Mouse (Mus musculus): Measurements from ENCODE around the gene Gm42906. TPM values are rescaled to one million over a fixed set of nuclear protein-coding genes. Genes with fewer than 3 reads are reported as not detected.

Gene Gm42906
- polyA plus RNA-seq, 1 experiment from 2014 or later = not detected

DNA sequence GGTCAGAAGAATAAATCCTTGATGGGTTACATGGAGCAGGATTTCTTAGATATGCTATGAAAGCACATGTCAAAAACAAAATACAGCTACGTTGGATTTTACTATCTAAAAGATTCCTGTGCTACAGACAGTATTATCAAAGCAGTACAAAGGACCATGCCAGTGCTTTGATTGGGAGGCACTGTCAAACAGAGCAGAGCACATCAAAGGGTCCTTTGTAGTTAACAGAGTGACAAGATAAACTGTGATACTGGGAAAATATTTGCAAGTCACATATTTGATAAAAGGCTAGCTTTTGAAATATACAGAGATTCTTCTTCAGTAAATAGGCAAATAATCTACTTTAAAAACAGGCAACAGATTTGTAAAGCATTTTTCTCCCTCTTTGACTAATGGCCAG is 11.0 kb downstream of the Gm42906 start:
- Histone ChIP-seq H3K4me2 (replicated peaks; ENCODE audit: low read depth, low read length) (no peak overlapping the region), H3K27me3 (ENCODE audit: control insufficient read depth, insufficient read depth, low read length) (no peaks in the 10 kb centered on the region), H3K27ac (ENCODE audit: low read length) (no peak overlapping the region), H3K9me3 (ENCODE audit: control insufficient read depth, low read depth, low read length) (no peaks in the 10 kb centered on the region), H3K36me3 (ENCODE audit: control insufficient read depth, insufficient read depth, low read length) (no peaks in the 10 kb centered on the region), H3K4me3 (ENCODE audit: low read depth, low read length) (no peak overlapping the region), H3K9ac (replicated peaks; ENCODE audit: low read depth, low read length) (no peak overlapping the region), H3K4me1 (ENCODE audit: control insufficient read depth, insufficient read depth, low read length) (no peaks in the 10 kb centered on the region)
- ATAC-seq (ENCODE audit: insufficient number of reproducible peaks, insufficient read depth, low FRiP score, low read depth) = no peak
- WGBS = 11% methylated on average over 1 of the region's 1 CpGs

DNA sequence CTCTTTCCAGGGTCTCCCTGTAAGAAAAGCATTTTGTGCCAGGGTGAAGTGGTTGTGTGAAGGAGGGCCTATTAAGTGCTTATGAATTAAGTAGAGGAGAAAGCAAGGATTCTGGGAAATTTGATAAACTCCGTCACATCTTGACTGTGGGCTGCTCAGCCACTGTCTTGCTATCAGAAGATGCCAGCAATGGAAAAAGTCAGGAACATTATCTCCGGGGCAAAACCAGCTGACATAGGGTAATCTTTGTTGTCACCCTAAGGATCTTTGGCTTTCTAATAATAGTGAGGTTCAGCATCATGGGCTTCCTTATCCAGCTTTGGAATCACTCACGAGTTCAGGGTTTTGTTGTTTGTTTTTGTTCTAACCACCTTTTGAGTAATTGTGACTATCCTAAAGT is 14.3 kb downstream of the Gm42906 start:
- Histone ChIP-seq H3K27ac (ENCODE audit: low read length) (no peak overlapping the region), H3K4me3 (ENCODE audit: low read depth, low read length) (no peak overlapping the region), H3K4me1 (ENCODE audit: control insufficient read depth, insufficient read depth, low read length) (no peaks in the 10 kb centered on the region), H3K9me3 (ENCODE audit: control insufficient read depth, low read depth, low read length) (no peaks in the 10 kb centered on the region), H3K36me3 (ENCODE audit: control insufficient read depth, insufficient read depth, low read length) (no peaks in the 10 kb centered on the region), H3K27me3 (ENCODE audit: control insufficient read depth, insufficient read depth, low read length) (no peaks in the 10 kb centered on the region), H3K9ac (replicated peaks; ENCODE audit: low read depth, low read length) (no peak overlapping the region), H3K4me2 (replicated peaks; ENCODE audit: low read depth, low read length) (no peak overlapping the region)
- ATAC-seq (ENCODE audit: insufficient number of reproducible peaks, insufficient read depth, low FRiP score, low read depth) = no peak
- 57% methylated on average over 3 of the region's 3 CpGs for WGBS

DNA sequence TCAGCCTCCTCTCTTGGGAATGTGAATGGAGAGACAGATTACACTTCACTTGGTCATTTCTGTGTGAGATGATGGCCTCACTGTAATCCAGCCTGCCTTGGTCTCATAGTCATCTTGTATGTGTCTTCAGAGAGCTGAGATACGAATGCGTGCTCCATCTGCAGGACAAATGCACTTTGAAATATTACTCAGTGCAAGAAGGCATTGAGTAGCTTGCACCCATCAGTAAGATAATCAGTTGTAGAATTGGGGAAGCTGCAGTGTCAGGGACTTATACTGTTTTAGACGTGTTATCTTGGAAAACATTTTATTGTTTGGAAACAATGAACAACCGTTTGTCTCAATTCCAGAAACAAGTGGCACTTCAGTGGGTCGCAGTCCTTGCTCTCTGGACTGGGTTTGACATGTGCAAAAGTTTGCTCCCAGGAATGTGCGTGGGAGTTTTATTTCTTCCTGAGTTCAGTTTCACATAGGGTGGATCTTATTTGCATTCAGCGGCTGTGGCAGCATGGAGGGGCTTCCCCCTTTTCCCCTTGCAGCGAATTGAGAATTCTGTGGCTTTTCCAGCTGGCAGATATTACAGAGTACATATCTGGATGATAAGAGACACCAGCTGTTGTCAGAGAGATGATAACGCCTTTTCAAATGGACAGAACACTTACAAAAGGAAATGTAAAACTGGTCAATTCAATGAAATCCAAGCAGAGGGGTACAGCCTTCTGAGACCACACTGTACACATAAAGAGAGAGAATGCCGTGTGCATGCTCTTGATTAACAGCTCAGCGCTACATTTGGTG is 15.1 kb downstream of the Gm42906 start:
- H3K4me1 ChIP-seq (ENCODE audit: control insufficient read depth, insufficient read depth, low read length) = no peaks in the 10 kb centered on the region
- H3K27ac ChIP-seq (ENCODE audit: low read length) = no peak overlapping the region
- H3K4me3 ChIP-seq (ENCODE audit: low read depth, low read length) = no peak overlapping the region
- H3K4me2 ChIP-seq (replicated peaks; ENCODE audit: low read depth, low read length) = no peak overlapping the region
- no peak overlapping the region for H3K9ac ChIP-seq (replicated peaks; ENCODE audit: low read depth, low read length)
- no peaks in the 10 kb centered on the region for H3K27me3 ChIP-seq (ENCODE audit: control insufficient read depth, insufficient read depth, low read length)
- 44% methylated on average over 11 of the region's 11 CpGs for WGBS
- no peaks in the 10 kb centered on the region for H3K36me3 ChIP-seq (ENCODE audit: control insufficient read depth, insufficient read depth, low read length)
- H3K9me3 ChIP-seq (ENCODE audit: control insufficient read depth, low read depth, low read length) = no peaks in the 10 kb centered on the region
- ATAC-seq (ENCODE audit: insufficient number of reproducible peaks, insufficient read depth, low FRiP score, low read depth) = no peak

DNA sequence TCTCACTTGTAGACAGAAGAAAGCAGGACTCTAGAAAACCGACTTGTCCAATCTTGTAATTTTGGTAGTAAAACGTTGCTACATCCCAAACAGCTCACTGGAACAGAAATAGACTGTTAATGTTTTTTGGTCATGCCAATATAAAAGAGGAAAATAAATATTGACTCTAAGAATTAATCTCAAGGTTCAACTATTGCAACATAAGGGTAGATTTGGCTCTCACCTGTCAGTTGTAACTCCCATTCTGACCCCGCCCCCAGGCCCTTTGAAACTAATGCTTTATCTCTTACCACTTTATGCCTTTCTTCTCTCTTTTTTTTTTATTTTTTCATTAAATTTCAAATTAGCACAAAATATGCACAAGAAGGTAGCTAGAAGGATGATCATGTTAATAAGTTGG is 18.0 kb downstream of the Gm42906 start:
- no peaks in the 10 kb centered on the region for H3K4me1 ChIP-seq (ENCODE audit: control insufficient read depth, insufficient read depth, low read length)
- H3K27me3 ChIP-seq (ENCODE audit: control insufficient read depth, insufficient read depth, low read length) = no peaks in the 10 kb centered on the region
- WGBS = 71% methylated on average over 3 of the region's 3 CpGs
- H3K9me3 ChIP-seq (ENCODE audit: control insufficient read depth, low read depth, low read length) = no peaks in the 10 kb centered on the region
- no peak overlapping the region for H3K27ac ChIP-seq (ENCODE audit: low read length)
- no peak overlapping the region for H3K4me3 ChIP-seq (ENCODE audit: low read depth, low read length)
- no peak overlapping the region for H3K9ac ChIP-seq (replicated peaks; ENCODE audit: low read depth, low read length)
- no peaks in the 10 kb centered on the region for H3K36me3 ChIP-seq (ENCODE audit: control insufficient read depth, insufficient read depth, low read length)
- ATAC-seq (ENCODE audit: insufficient number of reproducible peaks, insufficient read depth, low FRiP score, low read depth) = no peak
- no peak overlapping the region for H3K4me2 ChIP-seq (replicated peaks; ENCODE audit: low read depth, low read length)

DNA sequence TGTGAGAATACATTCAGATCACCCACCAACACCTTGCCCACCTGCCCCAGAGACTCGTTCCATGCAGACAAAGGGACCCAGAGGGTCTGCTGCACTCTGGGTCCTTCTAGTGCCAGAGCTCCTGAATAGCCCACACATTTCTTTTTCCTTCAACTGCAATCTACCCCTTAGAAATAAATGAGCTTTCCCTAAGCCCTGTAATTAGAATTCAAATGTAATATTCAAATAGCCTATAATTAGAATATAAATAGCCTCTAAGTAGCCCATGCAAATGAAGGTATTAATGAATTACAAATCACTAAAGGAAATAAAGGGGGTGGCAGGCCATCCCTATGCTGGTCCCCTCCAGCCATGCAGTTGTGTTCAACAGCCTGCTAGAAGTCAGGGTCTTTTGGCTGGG is 18.7 kb downstream of the Gm42906 start:
- WGBS = 24% methylated on average over 1 of the region's 1 CpGs
- H3K9me3 ChIP-seq (ENCODE audit: control insufficient read depth, low read depth, low read length) = no peaks in the 10 kb centered on the region
- H3K36me3 ChIP-seq (ENCODE audit: control insufficient read depth, insufficient read depth, low read length) = no peaks in the 10 kb centered on the region
- H3K4me1 ChIP-seq (ENCODE audit: control insufficient read depth, insufficient read depth, low read length) = no peaks in the 10 kb centered on the region
- H3K4me2 ChIP-seq (replicated peaks; ENCODE audit: low read depth, low read length) = no peak overlapping the region
- H3K27me3 ChIP-seq (ENCODE audit: control insufficient read depth, insufficient read depth, low read length) = no peaks in the 10 kb centered on the region
- no peak overlapping the region for H3K4me3 ChIP-seq (ENCODE audit: low read depth, low read length)
- no peak for ATAC-seq (ENCODE audit: insufficient number of reproducible peaks, insufficient read depth, low FRiP score, low read depth)
- H3K27ac ChIP-seq (ENCODE audit: low read length) = peak overlapping the region; percentile 48; the same call in 1 of the 2 replicates
- no peak overlapping the region for H3K9ac ChIP-seq (replicated peaks; ENCODE audit: low read depth, low read length)

DNA sequence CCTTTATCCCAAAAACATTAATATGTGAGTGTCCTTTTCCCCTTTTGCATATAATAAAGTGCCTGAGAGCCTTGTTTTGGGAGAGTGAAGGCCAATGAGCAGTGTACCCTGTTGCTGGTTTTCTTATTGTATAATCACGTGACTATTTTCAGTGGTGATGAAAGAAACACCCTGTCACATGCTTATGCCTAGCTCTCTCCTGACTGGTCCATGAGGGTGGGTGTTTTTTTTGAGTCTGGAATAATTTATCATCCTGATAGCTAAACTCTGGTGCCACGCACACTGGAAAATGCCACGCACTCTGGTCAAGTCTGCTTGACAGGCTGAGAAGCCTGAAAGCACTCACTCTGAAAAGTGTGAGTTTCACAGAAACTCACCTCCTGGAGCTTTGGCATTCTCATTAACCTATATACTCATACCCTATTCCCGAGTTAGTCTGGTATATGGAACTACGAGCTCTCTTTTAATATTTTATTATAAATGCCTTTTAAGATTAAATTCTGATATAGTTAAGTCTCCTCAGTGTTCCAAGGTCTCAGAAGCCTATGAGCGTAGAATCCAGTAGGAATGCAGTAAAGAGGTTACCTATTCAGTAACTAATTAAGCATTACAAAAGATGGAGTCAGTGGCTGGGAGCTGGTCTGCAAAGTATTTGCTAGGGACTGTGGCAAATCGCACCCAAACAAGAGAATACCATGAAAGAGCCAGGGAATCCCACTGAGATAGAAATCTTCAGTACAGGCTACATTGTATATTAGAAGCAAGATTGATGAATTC is 19.7 kb downstream of the Gm42906 start:
- no peak overlapping the region for H3K9ac ChIP-seq (replicated peaks; ENCODE audit: low read depth, low read length)
- 0 out of 2 replicates have a peak overlapping the region, but pooled peaks have one; percentile 3 for H3K27ac ChIP-seq (ENCODE audit: low read length)
- ATAC-seq (ENCODE audit: insufficient number of reproducible peaks, insufficient read depth, low FRiP score, low read depth) = no peak
- H3K4me1 ChIP-seq (ENCODE audit: control insufficient read depth, insufficient read depth, low read length) = no peaks in the 10 kb centered on the region
- no peaks in the 10 kb centered on the region for H3K9me3 ChIP-seq (ENCODE audit: control insufficient read depth, low read depth, low read length)
- H3K36me3 ChIP-seq (ENCODE audit: control insufficient read depth, insufficient read depth, low read length) = no peaks in the 10 kb centered on the region
- 42% methylated on average over 7 of the region's 7 CpGs for WGBS
- H3K4me2 ChIP-seq (replicated peaks; ENCODE audit: low read depth, low read length) = no peak overlapping the region
- no peak overlapping the region for H3K4me3 ChIP-seq (ENCODE audit: low read depth, low read length)
- H3K27me3 ChIP-seq (ENCODE audit: control insufficient read depth, insufficient read depth, low read length) = no peaks in the 10 kb centered on the region

DNA sequence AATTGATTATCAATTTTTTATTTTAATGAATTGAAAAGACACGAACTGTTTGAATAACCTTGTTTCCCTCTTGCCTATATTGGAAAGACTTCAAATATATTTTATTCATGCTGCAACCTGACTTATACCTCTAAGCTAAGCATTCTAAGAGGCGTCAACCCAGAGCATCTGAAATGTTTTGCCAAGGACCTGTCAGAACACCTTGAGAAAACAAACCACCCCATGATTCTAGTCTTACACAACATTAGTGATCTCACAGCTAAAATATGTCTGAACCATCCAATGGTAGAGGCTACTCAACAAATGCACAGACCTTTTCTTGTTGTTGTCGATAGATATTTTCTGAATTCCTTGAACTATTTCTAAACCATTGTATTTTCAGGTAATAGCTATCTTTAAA is 20.5 kb downstream of the Gm42906 start:
- H3K4me2 ChIP-seq (replicated peaks; ENCODE audit: low read depth, low read length) = no peak overlapping the region
- H3K4me1 ChIP-seq (ENCODE audit: control insufficient read depth, insufficient read depth, low read length) = no peaks in the 10 kb centered on the region
- H3K27ac ChIP-seq (ENCODE audit: low read length) = no peak overlapping the region
- ATAC-seq (ENCODE audit: insufficient number of reproducible peaks, insufficient read depth, low FRiP score, low read depth) = no peak
- no peak overlapping the region for H3K4me3 ChIP-seq (ENCODE audit: low read depth, low read length)
- no peaks in the 10 kb centered on the region for H3K27me3 ChIP-seq (ENCODE audit: control insufficient read depth, insufficient read depth, low read length)
- H3K36me3 ChIP-seq (ENCODE audit: control insufficient read depth, insufficient read depth, low read length) = no peaks in the 10 kb centered on the region
- H3K9ac ChIP-seq (replicated peaks; ENCODE audit: low read depth, low read length) = no peak overlapping the region
- 78% methylated on average over 3 of the region's 3 CpGs for WGBS
- H3K9me3 ChIP-seq (ENCODE audit: control insufficient read depth, low read depth, low read length) = no peaks in the 10 kb centered on the region

DNA sequence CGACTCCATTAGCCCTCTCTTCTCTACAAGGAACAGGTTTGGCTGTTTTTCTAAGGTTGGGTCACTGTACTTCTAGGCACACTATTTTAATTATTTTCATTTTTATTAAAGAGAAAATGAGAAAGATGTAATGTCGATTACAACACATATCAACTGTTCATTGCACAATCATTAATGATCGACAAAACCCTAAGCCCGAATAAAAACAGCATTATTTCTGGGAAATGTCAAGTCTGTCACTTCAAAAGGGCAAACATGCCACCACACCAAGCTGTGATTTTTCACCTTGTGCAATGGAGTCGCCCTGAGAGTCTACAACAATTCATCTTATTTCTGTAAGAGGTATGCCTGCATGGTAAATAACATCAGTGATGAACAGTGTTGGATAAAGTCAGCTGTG is 21.7 kb downstream of the Gm42906 start:
- 60% methylated on average over 5 of the region's 5 CpGs for WGBS
- Histone ChIP-seq H3K9ac (replicated peaks; ENCODE audit: low read depth, low read length) (no peak overlapping the region), H3K4me2 (replicated peaks; ENCODE audit: low read depth, low read length) (no peak overlapping the region), H3K4me3 (ENCODE audit: low read depth, low read length) (no peak overlapping the region), H3K27ac (ENCODE audit: low read length) (no peak overlapping the region), H3K4me1 (ENCODE audit: control insufficient read depth, insufficient read depth, low read length) (no peaks in the 10 kb centered on the region), H3K27me3 (ENCODE audit: control insufficient read depth, insufficient read depth, low read length) (no peaks in the 10 kb centered on the region), H3K36me3 (ENCODE audit: control insufficient read depth, insufficient read depth, low read length) (no peaks in the 10 kb centered on the region), H3K9me3 (ENCODE audit: control insufficient read depth, low read depth, low read length) (no peaks in the 10 kb centered on the region)
- ATAC-seq (ENCODE audit: insufficient number of reproducible peaks, insufficient read depth, low FRiP score, low read depth) = no peak

Measured in stomach, embryonic 14.5 days (tissue).